Mouse (Mus musculus) CH12.LX (cell line): ENCODE measurements around the gene Shisa8. TPM values are rescaled to one million over a fixed set of nuclear protein-coding genes. Genes with fewer than 3 reads are reported as not detected.
A peak's percentile ranks its signal among the peaks of the same experiment; 100 is the strongest.

Source experiments
- DNase-seq: peaks from one replicate; pipeline ENCODE4 v3.0.0-alpha.2; 2013; ENCODE audit errors: extremely low read depth
- H3K27ac ChIP-seq: 2 replicates; pipeline ENCODE4 v1.5.1; 2012; ENCODE audit warnings: low read depth, mild to moderate bottlenecking, control low read depth, moderate library complexity; ENCODE audit not compliant: insufficient read depth
- H3K27me3 ChIP-seq: replicated peaks from 2 replicates; pipeline ENCODE3; 2012; ENCODE audit warnings: inconsistent platforms
- H3K36me3 ChIP-seq, 2 experiments: replicated peaks in 1 of 2; 2 replicates each; pipeline versions ENCODE3 to v1.6.1; 2012; ENCODE audit warnings: inconsistent platforms in 1 of 2, low read length in 1 of 2, mild to moderate bottlenecking in 1 of 2, mixed read lengths in 1 of 2, moderate library complexity in 1 of 2; ENCODE audit not compliant: control insufficient read depth in 1 of 2, insufficient read depth in 1 of 2
- H3K4me1 ChIP-seq, 2 experiments: 2 replicates each; pipeline ENCODE4 v1.6.1; 2012; ENCODE audit warnings: inconsistent platforms in 1 of 2, moderate library complexity in 1 of 2; ENCODE audit not compliant: insufficient read depth in 2 of 2, control insufficient read depth in 1 of 2
- H3K4me2 ChIP-seq: 2 replicates; pipeline ENCODE4 v1.6.1; 2012; ENCODE audit warnings: low read depth, mild to moderate bottlenecking, control low read depth; ENCODE audit not compliant: poor library complexity, insufficient read depth, severe bottlenecking
- H3K4me3 ChIP-seq, 3 experiments: fragments of 150-350 bp in 1 of 3; sonication (generic) in 1 of 3; replicated peaks in 1 of 3; 2 replicates each; pipeline versions ENCODE3 to v1.5.1; 2011 to 2012; ENCODE audit warnings: low read depth in 2 of 3, low read length in 2 of 3, mild to moderate bottlenecking in 2 of 3, moderate library complexity in 2 of 3, control low read depth in 1 of 3, improper control_type of control experiment in 1 of 3, inconsistent platforms in 1 of 3, mixed read lengths in 1 of 3; ENCODE audit not compliant: poor library complexity in 1 of 3
- H3K79me2 ChIP-seq: replicated peaks from 2 replicates; pipeline ENCODE4 v1.6.1; 2012; ENCODE audit warnings: mild to moderate bottlenecking, moderate library complexity; ENCODE audit not compliant: control insufficient read depth, poor library complexity, insufficient read depth, severe bottlenecking; ENCODE audit errors: extremely low read depth
- H3K9ac ChIP-seq: 2 replicates; pipeline ENCODE4 v1.6.1; 2012; ENCODE audit warnings: low read depth, mild to moderate bottlenecking, control low read depth, moderate library complexity; ENCODE audit not compliant: insufficient read depth
- H3K9me3 ChIP-seq: replicated peaks from 2 replicates; pipeline ENCODE3; 2012; ENCODE audit warnings: low read length, inconsistent platforms, mixed read lengths
- BHLHE40 ChIP-seq: IDR thresholded peaks from 2 replicates; pipeline ENCODE4 v1.6.1; 2011; ENCODE audit warnings: mild to moderate bottlenecking, low read depth, low read length, improper control_type of control experiment
- CHD1 ChIP-seq: IDR thresholded peaks from 2 replicates; pipeline ENCODE4 v1.6.1; 2012; ENCODE audit warnings: low read depth, low read length, improper control_type of control experiment, inconsistent platforms
- CTCF ChIP-seq, 2 experiments: IDR thresholded peaks in 1 of 2; conservative IDR thresholded peaks in 1 of 2; 2 replicates each; pipeline ENCODE4 v1.5.1; 2011 to 2012; ENCODE audit warnings: low read depth in 2 of 2, low read length in 2 of 2, improper control_type of control experiment in 1 of 2, inconsistent platforms in 1 of 2, mild to moderate bottlenecking in 1 of 2, moderate library complexity in 1 of 2
- E2F4 ChIP-seq: IDR thresholded peaks from 2 replicates; pipeline ENCODE4 v1.6.1; 2011; ENCODE audit warnings: low read depth, low read length, improper control_type of control experiment; ENCODE audit not compliant: insufficient replicate concordance
- HCFC1 ChIP-seq: IDR thresholded peaks from 2 replicates; pipeline ENCODE4 v1.6.1; 2012; ENCODE audit warnings: low read depth, mild to moderate bottlenecking, inconsistent platforms, low read length, improper control_type of control experiment
- MAX ChIP-seq: IDR thresholded peaks from 2 replicates; pipeline ENCODE4 v1.6.1; 2011; ENCODE audit warnings: low read length, improper control_type of control experiment
- MAZ ChIP-seq: IDR thresholded peaks from 2 replicates; pipeline ENCODE4 v1.6.1; 2012; ENCODE audit warnings: low read depth, mild to moderate bottlenecking, inconsistent platforms, low read length, improper control_type of control experiment, moderate library complexity
- NELFE ChIP-seq: IDR thresholded peaks from 2 replicates; pipeline ENCODE4 v1.6.1; 2011; ENCODE audit warnings: low read depth, low read length, improper control_type of control experiment
- PAX5 ChIP-seq: IDR thresholded peaks from 2 replicates; pipeline ENCODE4 v1.6.1; 2012; ENCODE audit warnings: low read length, inconsistent platforms, mixed read lengths
- POLR2A ChIP-seq: IDR thresholded peaks from 2 replicates; pipeline ENCODE4 v1.6.1; 2011; ENCODE audit warnings: low read depth, mild to moderate bottlenecking, improper control_type of control experiment, low read length
- RAD21 ChIP-seq: IDR thresholded peaks from 2 replicates; pipeline ENCODE4 v1.6.1; 2011; ENCODE audit warnings: low read depth, mild to moderate bottlenecking, low read length, improper control_type of control experiment, moderate library complexity
- RCOR1 ChIP-seq: conservative IDR thresholded peaks from 2 replicates; pipeline ENCODE4 v1.6.1; 2012; ENCODE audit warnings: low read depth, mild to moderate bottlenecking, inconsistent platforms, low read length, improper control_type of control experiment
- SIN3A ChIP-seq: IDR thresholded peaks from 2 replicates; pipeline ENCODE4 v1.6.1; 2012; ENCODE audit warnings: low read length, improper control_type of control experiment, inconsistent platforms
- SMC3 ChIP-seq: IDR thresholded peaks from 2 replicates; pipeline ENCODE4 v1.6.1; 2011; ENCODE audit warnings: low read depth, low read length, improper control_type of control experiment
- USF2 ChIP-seq: conservative IDR thresholded peaks from 2 replicates; pipeline ENCODE4 v1.6.1; 2011; ENCODE audit warnings: low read depth, low read length, improper control_type of control experiment
- ZC3H11A ChIP-seq: IDR thresholded peaks from 2 replicates; pipeline ENCODE4 v1.6.1; 2012; ENCODE audit warnings: low read depth, mild to moderate bottlenecking, inconsistent platforms, low read length, improper control_type of control experiment
- ZKSCAN1 ChIP-seq: IDR thresholded peaks from 2 replicates; pipeline ENCODE4 v1.6.1; 2012; ENCODE audit warnings: low read depth, inconsistent platforms, low read length, improper control_type of control experiment, borderline replicate concordance
- ZNF384 ChIP-seq: IDR thresholded peaks from 2 replicates; pipeline ENCODE4 v1.6.1; 2012; ENCODE audit warnings: low read depth, low read length, improper control_type of control experiment, inconsistent platforms
- dilution Hi-C: fragments of 300-500 bp; cut with MboI; formaldehyde crosslinking; loops from 2 replicates; pipeline ENCODE4 v1.14.3; 2020; ENCODE audit warnings: low sequenced_read_pairs; ENCODE audit not compliant: extremely low pct_unique_long_range_greater_than_20kb, extremely low pct_ligation_motif_present
- in situ Hi-C: fragments of 300-500 bp; cut with MboI; formaldehyde crosslinking; loops from 3 replicates; pipeline ENCODE4 v1.14.3; 2019; ENCODE audit warnings: low sequenced_read_pairs, low pct_ligation_motif_present, low pct_unique_long_range_greater_than_20kb, mixed read lengths
- polyA plus RNA-seq: library from polyadenylated mRNA; unstranded; fragments of >175 nt; gene quantifications from 2 replicates; pipeline ENCODE4 v1.2.1, GENCODE M21; 2012; ENCODE audit warnings: low read depth; ENCODE audit not compliant: insufficient read length
- total RNA-seq, 2 experiments: library from RNA; depleted of rRNA; stranded (reverse); fragments of 300-350 nt in 1 of 2; fragments of >200 nt in 1 of 2; gene quantifications; 2 replicates each; pipeline ENCODE4 v1.2.3; 2012 to 2014

The Shisa8 gene
- total and polyA plus RNA-seq, 3 experiments = 83.4 to 159 (median 103) TPM

DNA sequence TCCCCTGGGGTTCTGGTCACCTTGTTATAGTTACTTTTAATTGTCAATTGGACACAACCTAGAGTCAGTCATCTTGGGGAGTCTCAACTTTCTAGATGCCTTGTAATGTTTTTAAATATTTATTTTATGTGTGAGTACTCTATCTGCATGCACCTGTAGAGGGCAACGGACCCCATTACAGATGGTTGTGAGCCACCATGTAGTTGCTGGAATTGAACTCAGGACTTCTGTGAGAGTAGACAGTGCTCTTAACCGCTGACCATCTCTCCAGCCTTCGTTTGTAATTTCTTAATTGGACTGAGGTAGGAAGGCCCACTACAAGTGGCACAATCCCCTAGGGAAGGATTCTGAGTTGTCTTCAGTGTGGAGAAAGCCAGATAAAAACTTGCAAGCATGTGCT is 30.7 kb upstream of the Shisa8 start:
- Histone ChIP-seq H3K4me2 (peak overlapping the region; percentile 62), H3K27ac (no peak overlapping the region), H3K27me3 (no peaks in the 10 kb centered on the region), H3K4me1 (peaks cover 0 to 13% of the 10 kb centered on the region in 2 experiments; a peak in 3 of 4 replicates), H3K79me2 (peaks cover 4% of the 10 kb centered on the region; the same call in 1 of the 2 replicates), H3K4me3 (peak overlapping the region; percentile 70 to 94 (median 79)), H3K9ac (peak overlapping the region; percentile 67; the same call in 1 of the 2 replicates), H3K36me3 (peaks cover 16 to 30% of the 10 kb centered on the region in 2 experiments), H3K9me3 (no peaks in the 10 kb centered on the region)
- in situ Hi-C loops = loop anchor here (10.0 kb wide), 1 partner anchor 179 kb away; the partner anchor contains the start of gene Mei1
- dilution Hi-C loops = no loop called here
- TF ChIP-seq MAZ (no peak), PAX5 (no peak), NELFE (no peak), USF2 (no peak), RCOR1 (no peak), MAX (no peak), CTCF (conservative IDR thresholded peaks at IDR 0.05 in 1 of 2, IDR thresholded peaks at IDR 0.05 in 1 of 2; ENCODE audit: low read depth in 2 of 2, low read length in 2 of 2) (0 out of 4 replicates have a peak, but pooled peaks of 1 of the 2 experiments have one; percentile 5), ZNF384 (no peak), ZKSCAN1 (no peak)
- no peak for DNase-seq

DNA sequence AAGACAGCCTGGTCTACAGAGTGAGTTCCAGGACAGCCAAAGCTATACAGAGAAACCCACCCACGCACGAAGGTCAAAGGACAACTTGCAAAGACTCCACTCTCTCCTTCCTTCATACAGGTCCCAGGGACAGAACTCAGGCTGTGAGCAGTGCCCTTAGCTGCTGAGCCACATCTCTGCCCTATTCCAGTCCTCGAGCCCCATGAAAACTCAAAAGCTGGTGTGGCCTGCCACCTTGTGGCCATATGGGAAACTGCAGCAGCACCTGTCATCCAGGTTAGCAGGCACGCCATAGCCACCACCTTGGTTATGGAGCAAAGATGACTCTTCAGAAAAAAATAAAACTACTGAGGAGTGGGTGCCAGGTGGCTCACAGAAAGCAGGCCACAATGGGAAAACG is 23.9 kb upstream of the Shisa8 start:
- Histone ChIP-seq H3K27me3 (no peaks in the 10 kb centered on the region), H3K79me2 (no peaks in the 10 kb centered on the region), H3K9ac (no peak overlapping the region; the same call in 1 of the 2 replicates), H3K36me3 (peaks cover 27 to 73% of the 10 kb centered on the region in 2 experiments), H3K4me2 (no peak overlapping the region), H3K4me3 (no peak overlapping the region), H3K27ac (no peak overlapping the region; the same call in 1 of the 2 replicates), H3K4me1 (peaks cover 26 to 41% of the 10 kb centered on the region in 2 experiments), H3K9me3 (no peaks in the 10 kb centered on the region)
- peak; percentile 87 for DNase-seq
- in situ Hi-C loops (loop anchor here (5.0 kb wide), 1 partner anchor 94 kb away; no protein-coding TSS in a partner anchor), dilution Hi-C loops (no loop called here)
- TF ChIP-seq HCFC1 = 0 out of 2 replicates have a peak, but pooled peaks have one; percentile 12
- TF ChIP-seq ZC3H11A = peak; percentile 91
- TF ChIP-seq SIN3A = 0 out of 2 replicates have a peak, but pooled peaks have one; percentile 9
- TF ChIP-seq E2F4 = no peak
- no peak for TF ChIP-seq CHD1
- peak; percentile 96 for TF ChIP-seq SMC3
- TF ChIP-seq MAZ = no peak
- peak; percentile 39; the same call in 1 of the 2 replicates for TF ChIP-seq POLR2A
- TF ChIP-seq BHLHE40 = no peak; the same call in 1 of the 2 replicates
- peak; percentile 86 to 97 for TF ChIP-seq CTCF (conservative IDR thresholded peaks at IDR 0.05 in 1 of 2, IDR thresholded peaks at IDR 0.05 in 1 of 2; ENCODE audit: low read depth in 2 of 2, low read length in 2 of 2)
- peak; percentile 98 for TF ChIP-seq RAD21
- TF ChIP-seq NELFE = 0 out of 2 replicates have a peak, but pooled peaks have one; percentile 29
